Mouse (Mus musculus): ENCODE measurements at regions not wholly inside any gene's neighbourhood (a gene's known extent, or its start where the extent isn't known, plus 50 kb on each side); places are given as distances from the start of the nearest gene placed in this dataset.
A peak's percentile ranks its signal among the peaks of the same experiment; 100 is the strongest.

- H3K9me3 ChIP-seq (ENCODE audit: low read depth, low read length) = no peaks in the 10 kb centered on the region
- ATAC-seq (ENCODE audit: insufficient read depth) = no peak
- no peak overlapping the region for H3K27ac ChIP-seq (ENCODE audit: low read depth)
- H3K4me2 ChIP-seq = no peak overlapping the region
- no peaks in the 10 kb centered on the region for H3K4me1 ChIP-seq (ENCODE audit: insufficient read depth)
- WGBS = 80% methylated on average over 13 of the region's 13 CpGs
- no peak overlapping the region for H3K9ac ChIP-seq
- H3K4me3 ChIP-seq (ENCODE audit: low read depth, low read length) = no peak overlapping the region
- DNase-seq = no peak
- H3K36me3 ChIP-seq (ENCODE audit: insufficient read depth) = no peaks in the 10 kb centered on the region
- no peaks in the 10 kb centered on the region for H3K27me3 ChIP-seq (ENCODE audit: insufficient read depth, low read length)
- no peak for TF ChIP-seq CTCF (IDR thresholded peaks at IDR 0.05; ENCODE audit: low read depth)
Measured at GRCm38 (mm10) chr16:31529284-31529958, 107.3 kb downstream of the Bdh1 start.

- no peak for DNase-seq
- Histone ChIP-seq H3K9me3 (ENCODE audit: low read depth, low read length) (no peaks in the 10 kb centered on the region), H3K9ac (no peak overlapping the region), H3K4me1 (ENCODE audit: insufficient read depth) (no peaks in the 10 kb centered on the region), H3K36me3 (ENCODE audit: insufficient read depth) (no peaks in the 10 kb centered on the region), H3K27me3 (ENCODE audit: insufficient read depth, low read length) (no peaks in the 10 kb centered on the region), H3K4me2 (no peak overlapping the region), H3K27ac (ENCODE audit: low read depth) (no peak overlapping the region), H3K4me3 (ENCODE audit: low read depth, low read length) (no peak overlapping the region)
- TF ChIP-seq CTCF (IDR thresholded peaks at IDR 0.05; ENCODE audit: low read depth) = no peak
- ATAC-seq (ENCODE audit: insufficient read depth) = no peak
- 77% methylated on average over 8 of the region's 8 CpGs for WGBS
Measured at GRCm38 (mm10) chr16:31530090-31530489, 108.0 kb downstream of the Bdh1 start.

DNA sequence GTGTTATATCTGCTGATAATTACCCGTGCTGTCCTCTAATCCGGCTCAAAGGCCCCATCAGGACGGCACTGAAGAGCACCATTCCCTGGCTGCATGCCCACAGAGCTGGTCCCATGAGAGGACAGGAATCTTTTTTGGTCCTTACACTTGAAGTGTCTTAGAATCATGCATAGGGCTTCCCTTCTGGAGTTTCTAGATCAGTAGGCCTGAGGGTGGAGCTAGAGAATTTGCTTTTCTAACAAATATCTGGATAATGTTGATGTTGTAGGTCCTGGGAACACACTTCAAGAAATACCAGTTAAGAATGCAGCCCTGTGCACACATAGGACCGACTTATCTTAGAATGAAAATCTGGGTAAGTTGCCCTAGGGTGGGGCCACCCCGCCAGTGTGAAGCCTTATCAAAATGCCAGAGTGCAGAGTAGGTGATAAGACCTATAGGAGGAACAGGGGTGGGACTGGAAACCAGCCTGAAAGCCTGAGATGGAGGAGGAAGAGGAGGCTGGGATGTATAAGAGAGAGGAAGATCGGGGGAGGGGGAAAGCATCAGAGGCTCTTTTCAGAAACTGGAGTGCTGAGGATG, 111.2 kb downstream of the Bdh1 start:
- no peak overlapping the region for H3K4me2 ChIP-seq
- 33% methylated on average over 6 of the region's 6 CpGs for WGBS
- H3K36me3 ChIP-seq (ENCODE audit: insufficient read depth) = no peaks in the 10 kb centered on the region
- TF ChIP-seq CTCF (IDR thresholded peaks at IDR 0.05; ENCODE audit: low read depth) = no peak; the same call in 1 of the 2 replicates
- DNase-seq (peak; percentile 59), ATAC-seq (ENCODE audit: insufficient read depth) (peak; percentile 58; the same call in 1 of the 2 replicates)
- H3K27me3 ChIP-seq (ENCODE audit: insufficient read depth, low read length) = no peaks in the 10 kb centered on the region
- H3K4me3 ChIP-seq (ENCODE audit: low read depth, low read length) = no peak overlapping the region
- H3K27ac ChIP-seq (ENCODE audit: low read depth) = no peak overlapping the region
- no peaks in the 10 kb centered on the region for H3K4me1 ChIP-seq (ENCODE audit: insufficient read depth)
- no peaks in the 10 kb centered on the region for H3K9me3 ChIP-seq (ENCODE audit: low read depth, low read length)
- no peak overlapping the region for H3K9ac ChIP-seq

- H3K4me3 ChIP-seq (ENCODE audit: low read depth, low read length) = no peak overlapping the region
- DNase-seq (peak; percentile 13), ATAC-seq (ENCODE audit: insufficient read depth) (peak; percentile 62; the same call in 1 of the 2 replicates)
- H3K9ac ChIP-seq = no peak overlapping the region
- 13% methylated on average over 4 of the region's 4 CpGs for WGBS
- H3K27ac ChIP-seq (ENCODE audit: low read depth) = no peak overlapping the region
- H3K4me2 ChIP-seq = no peak overlapping the region
- TF ChIP-seq CTCF (IDR thresholded peaks at IDR 0.05; ENCODE audit: low read depth) = no peak
- H3K36me3 ChIP-seq (ENCODE audit: insufficient read depth) = no peaks in the 10 kb centered on the region
- H3K4me1 ChIP-seq (ENCODE audit: insufficient read depth) = no peaks in the 10 kb centered on the region
- H3K9me3 ChIP-seq (ENCODE audit: low read depth, low read length) = no peaks in the 10 kb centered on the region
- no peaks in the 10 kb centered on the region for H3K27me3 ChIP-seq (ENCODE audit: insufficient read depth, low read length)
Measured at GRCm38 (mm10) chr16:31534923-31535523, 112.9 kb downstream of the Bdh1 start.

DNA sequence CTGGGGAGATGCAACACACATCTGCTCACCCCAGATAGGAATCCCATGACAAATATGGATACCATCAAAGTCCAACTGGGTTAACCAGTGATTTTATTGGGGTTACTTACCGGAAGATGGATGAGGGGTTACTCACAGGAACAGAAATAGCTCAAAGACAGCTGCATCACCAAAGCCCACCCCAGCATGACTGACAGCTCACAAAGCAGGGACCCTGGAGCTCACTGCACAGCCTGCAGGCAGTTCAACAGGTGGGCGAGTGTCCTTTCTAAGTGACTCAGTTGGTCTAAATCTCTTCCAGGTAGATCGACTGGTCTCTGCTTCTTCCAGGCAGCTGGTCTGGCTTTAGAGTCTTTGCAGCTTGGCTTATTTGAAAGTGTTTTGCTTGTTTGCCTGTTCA, 114.2 kb downstream of the Bdh1 start:
- Histone ChIP-seq H3K4me2 (no peak overlapping the region), H3K9me3 (ENCODE audit: low read depth, low read length) (no peaks in the 10 kb centered on the region), H3K4me1 (ENCODE audit: insufficient read depth) (no peaks in the 10 kb centered on the region), H3K36me3 (ENCODE audit: insufficient read depth) (no peaks in the 10 kb centered on the region), H3K9ac (no peak overlapping the region), H3K27me3 (ENCODE audit: insufficient read depth, low read length) (no peaks in the 10 kb centered on the region), H3K4me3 (ENCODE audit: low read depth, low read length) (no peak overlapping the region), H3K27ac (ENCODE audit: low read depth) (no peak overlapping the region)
- DNase-seq = no peak
- no peak for ATAC-seq (ENCODE audit: insufficient read depth)
- no peak for TF ChIP-seq CTCF (IDR thresholded peaks at IDR 0.05; ENCODE audit: low read depth)
- 88% methylated on average over 3 of the region's 3 CpGs for WGBS

DNA sequence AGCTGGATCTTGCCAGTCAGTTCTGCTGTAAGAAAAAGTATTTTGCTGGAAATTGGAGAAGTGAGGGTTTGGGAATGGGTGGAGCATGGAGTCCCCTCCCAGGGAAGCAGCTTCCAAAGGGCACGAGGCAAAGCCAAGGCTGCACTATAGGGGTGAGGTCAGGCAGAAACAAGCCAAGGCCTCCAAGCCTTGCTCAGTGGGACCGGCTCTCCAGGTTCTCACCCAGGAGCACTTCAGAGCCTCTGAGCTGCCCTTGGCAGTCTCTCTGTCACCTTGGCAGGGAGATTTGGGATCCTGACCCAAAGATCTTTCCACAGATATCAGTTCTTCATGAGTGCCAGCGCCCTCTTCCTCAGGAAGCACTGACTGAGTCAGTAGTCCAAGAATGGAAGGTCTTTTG, 116.5 kb downstream of the Bdh1 start:
- no peaks in the 10 kb centered on the region for H3K9me3 ChIP-seq (ENCODE audit: low read depth, low read length)
- no peak for TF ChIP-seq CTCF (IDR thresholded peaks at IDR 0.05; ENCODE audit: low read depth)
- H3K27me3 ChIP-seq (ENCODE audit: insufficient read depth, low read length) = no peaks in the 10 kb centered on the region
- no peaks in the 10 kb centered on the region for H3K4me1 ChIP-seq (ENCODE audit: insufficient read depth)
- ATAC-seq (ENCODE audit: insufficient read depth) (no peak), DNase-seq (no peak)
- no peak overlapping the region for H3K27ac ChIP-seq (ENCODE audit: low read depth)
- no peak overlapping the region for H3K4me3 ChIP-seq (ENCODE audit: low read depth, low read length)
- no peak overlapping the region for H3K4me2 ChIP-seq
- H3K9ac ChIP-seq = no peak overlapping the region
- WGBS = 78% methylated on average over 3 of the region's 3 CpGs
- no peaks in the 10 kb centered on the region for H3K36me3 ChIP-seq (ENCODE audit: insufficient read depth)

GRCm38 (mm10) chr16:31543499-31544170, 119.6 kb upstream of the Dlg1 start:
- Histone ChIP-seq H3K27me3 (ENCODE audit: insufficient read depth, low read length) (peaks cover 15% of the 10 kb centered on the region; the same call in 1 of the 2 replicates), H3K4me1 (ENCODE audit: insufficient read depth) (peaks cover 8% of the 10 kb centered on the region), H3K9ac (no peak overlapping the region), H3K4me2 (no peak overlapping the region), H3K36me3 (ENCODE audit: insufficient read depth) (no peaks in the 10 kb centered on the region), H3K27ac (ENCODE audit: low read depth) (no peak overlapping the region), H3K9me3 (ENCODE audit: low read depth, low read length) (no peaks in the 10 kb centered on the region), H3K4me3 (ENCODE audit: low read depth, low read length) (no peak overlapping the region)
- TF ChIP-seq CTCF (IDR thresholded peaks at IDR 0.05; ENCODE audit: low read depth) = no peak
- WGBS = 47% methylated on average over 10 of the region's 10 CpGs
- DNase-seq (peak; percentile 17), ATAC-seq (ENCODE audit: insufficient read depth) (no peak)
